Comparison of ENCODE assay signal across 10 mouse cellular contexts in the genomic region with DNA sequence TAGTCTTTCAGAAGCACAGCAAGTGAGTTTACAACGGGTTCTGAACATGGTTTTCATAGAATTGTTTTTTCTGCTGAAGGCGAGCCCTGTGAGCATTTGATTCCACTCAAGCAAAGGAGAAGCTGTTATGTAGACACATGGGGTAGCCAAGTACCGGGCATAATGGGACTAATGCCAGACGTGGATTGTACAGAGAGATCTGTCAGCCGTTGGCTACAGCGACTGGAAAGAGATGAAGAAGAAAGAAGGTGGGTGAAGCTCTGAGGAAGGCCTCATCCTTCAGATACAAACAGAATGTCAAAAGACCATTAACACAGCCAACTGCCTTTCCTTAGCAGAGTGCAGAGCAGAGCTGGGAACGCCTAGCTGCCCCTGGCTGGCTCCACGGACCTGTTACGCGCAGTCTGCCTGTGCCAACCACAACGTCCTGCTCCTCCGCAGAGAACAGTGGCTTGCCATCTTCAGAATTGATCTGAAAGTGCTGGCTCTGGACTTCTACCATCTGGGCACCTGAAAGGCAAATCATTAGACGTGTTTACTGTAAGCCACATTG. TPM values are rescaled to one million over a fixed set of nuclear protein-coding genes. Genes with fewer than 3 reads are reported as not detected.
DNase-seq lines count a peak whose midpoint lies in the region.
"Had no signal": no experiment of that assay in that cellular context is flagged by ENCODE, and none has a peak within 500 bp of the region (broad histone marks: within the 10 kb centered on the region; RNA-seq: fewer than 3 reads in every experiment).

No protein-coding gene starts in this region.

- peak; percentile 12 to 16 for DNase-seq in left cerebral cortex, adult 18-20 months (ENCODE audit: low spot score in 2 of 2)
- DNase-seq in left cerebral cortex, adult 11 months (ENCODE audit: low spot score): no peak
- peak; percentile 29 for DNase-seq in cerebellum, adult 11 months
- DNase-seq in cerebellum, adult 8-10 months: peak; percentile 34
- peak; percentile 32 to 37 for DNase-seq in layer of hippocampus, postnatal 36 days
- no peak for DNase-seq in neural tube, embryonic 10.5 days (ENCODE audit: extremely low spot score, low spot score)
- DNase-seq in urinary bladder, postnatal 36 days (ENCODE audit: low spot score in 2 of 2): no peak
- DNase-seq: heart, postnatal 10 days; liver, postnatal 0 days; retina, postnatal 1 day had no signal

RNA-seq across cellular contexts. Expression of a gene that starts 26.2 kb away (rescaled TPM):
- total RNA-seq in left cerebral cortex, adult 18-20 months (2021): under 1 TPM in 1 of 2 experiments, not detected in 1; 0.40 TPM
- total RNA-seq in layer of hippocampus, postnatal 36 days (2021): not detected

Comparison
In these comparisons a context has a peak if more than half of its experiments do, and no peak if none do; other contexts are left out.
1. DNase-seq: peak in left cerebral cortex, adult 18-20 months (2 of 2), cerebellum, adult 11 months (single experiment), cerebellum, adult 8-10 months (single experiment) and layer of hippocampus, postnatal 36 days (2 of 2); none in left cerebral cortex, adult 11 months (single experiment), neural tube, embryonic 10.5 days (single experiment) and urinary bladder, postnatal 36 days (0 of 2).